Comparison of ENCODE assay signal across 23 mouse cellular contexts in genomic region chrX:139780988-139781387, GRCm38 (mm10). TPM values are rescaled to one million over a fixed set of nuclear protein-coding genes. Genes with fewer than 3 reads are reported as not detected.
A peak's percentile ranks its signal among the peaks of the same experiment; 100 is the strongest.
DNase-seq lines count a peak whose midpoint lies in the region; ATAC-seq and TF ChIP-seq lines count a peak whose summit lies in the region.
"Had no signal": no experiment of that assay in that cellular context is flagged by ENCODE, and none has a peak within 500 bp of the region (broad histone marks: within the 10 kb centered on the region; RNA-seq: fewer than 3 reads in every experiment).

No protein-coding gene starts in this region.

- peak; percentile 64 for TF ChIP-seq EP300 in liver, postnatal 0 days (IDR thresholded peaks at IDR 0.05; ENCODE audit: low read depth)

- no peaks in the 10 kb centered on the region for H3K36me3 ChIP-seq in lung, embryonic 16.5 days (ENCODE audit: control insufficient read depth, insufficient read depth, low read length)
- no peaks in the 10 kb centered on the region for H3K36me3 ChIP-seq in liver, postnatal 0 days (replicated peaks; ENCODE audit: insufficient read depth, low read length)
- H3K36me3 ChIP-seq in hindbrain, embryonic 13.5 days, result no peaks in the 10 kb centered on the region
- H3K36me3 ChIP-seq: forebrain, embryonic 15.5 days; heart, embryonic 15.5 days; kidney, embryonic 15.5 days; limb, embryonic 15.5 days; midbrain, embryonic 12.5 days had no signal

- no peak for TF ChIP-seq CTCF in lung, adult 2 months (IDR thresholded peaks at IDR 0.05; ENCODE audit: insufficient read depth, low read length)
- TF ChIP-seq CTCF in liver, postnatal 0 days (IDR thresholded peaks at IDR 0.05; ENCODE audit: low read depth), result no peak

- H3K9me3 ChIP-seq in lung, embryonic 16.5 days (ENCODE audit: control insufficient read depth, low read length), result no peaks in the 10 kb centered on the region
- H3K9me3 ChIP-seq in liver, postnatal 0 days (ENCODE audit: low read length), result no peaks in the 10 kb centered on the region
- no peaks in the 10 kb centered on the region for H3K9me3 ChIP-seq in hindbrain, embryonic 13.5 days
- H3K9me3 ChIP-seq: forebrain, embryonic 15.5 days; heart, embryonic 15.5 days; kidney, embryonic 15.5 days; limb, embryonic 15.5 days; midbrain, embryonic 12.5 days had no signal

- WGBS in lung, embryonic 16.5 days, result 29% methylated on average over 3 of the region's 3 CpGs
- WGBS in lung, adult 2 months, result 41% methylated on average over 3 of the region's 3 CpGs
- WGBS in liver, postnatal 0 days (ENCODE audit: insufficient replicate concordance), result 23% methylated on average over 3 of the region's 3 CpGs
- 64% methylated on average over 3 of the region's 3 CpGs for WGBS in hindbrain, embryonic 13.5 days

- H3K27ac ChIP-seq in lung, embryonic 16.5 days (ENCODE audit: low read length), result no peak overlapping the region
- H3K27ac ChIP-seq in liver, postnatal 0 days (ENCODE audit: low read depth), result peak overlapping the region; percentile 16; the same call in 1 of the 2 replicates
- no peak overlapping the region for H3K27ac ChIP-seq in hindbrain, embryonic 13.5 days
- H3K27ac ChIP-seq: forebrain, embryonic 15.5 days; heart, embryonic 15.5 days; kidney, embryonic 15.5 days; limb, embryonic 15.5 days; midbrain, embryonic 12.5 days had no signal

- no peak for DNase-seq in lung, adult 2 months
- DNase-seq in liver, result peak; percentile 23
- DNase-seq in liver, postnatal 0 days, result no peak
- DNase-seq in adrenal gland, postnatal 25 days, result no peak
- no peak for DNase-seq in urinary bladder, postnatal 10 days (ENCODE audit: low spot score)
- DNase-seq: cerebellum, adult 18-20 months; retina, postnatal 1 day; thymus, postnatal 36 days had no signal

- no peaks in the 10 kb centered on the region; the same call in 1 of the 2 replicates for H3K4me1 ChIP-seq in lung, embryonic 16.5 days (replicated peaks; ENCODE audit: control insufficient read depth, insufficient read depth, low read length)
- H3K4me1 ChIP-seq in lung, adult 2 months (ENCODE audit: control insufficient read depth, insufficient read depth, low read length), result peaks cover 2% of the 10 kb centered on the region; the same call in 1 of the 2 replicates
- peaks cover 4% of the 10 kb centered on the region for H3K4me1 ChIP-seq in liver, postnatal 0 days (ENCODE audit: insufficient read depth)
- H3K4me1 ChIP-seq in hindbrain, embryonic 13.5 days (replicated peaks), result peaks cover 3% of the 10 kb centered on the region; the same call in 1 of the 2 replicates
- H3K4me1 ChIP-seq: forebrain, embryonic 15.5 days; kidney, embryonic 15.5 days; limb, embryonic 15.5 days had no signal

- peak; percentile 52 for ATAC-seq in lung, embryonic 16.5 days (ENCODE audit: low read depth)
- peak; percentile 9; the same call in 1 of the 2 replicates for ATAC-seq in liver, postnatal 0 days
- no peak for ATAC-seq in hindbrain, embryonic 13.5 days (ENCODE audit: low FRiP score)
- ATAC-seq: forebrain, embryonic 15.5 days; inflammation-experienced regulatory T-cells, adult 6 months had no signal

- no peak for TF ChIP-seq POLR2A in lung, adult 2 months (IDR thresholded peaks at IDR 0.05; ENCODE audit: borderline replicate concordance, extremely low read depth, low read depth, low read length)

- H3K27me3 ChIP-seq in lung, embryonic 16.5 days (ENCODE audit: control insufficient read depth, insufficient read depth, low read depth, low read length), result no peaks in the 10 kb centered on the region; the same call in 1 of the 2 replicates
- no peaks in the 10 kb centered on the region for H3K27me3 ChIP-seq in liver, postnatal 0 days (ENCODE audit: insufficient read depth, low read length)
- peaks cover 33% of the 10 kb centered on the region; the same call in 1 of the 2 replicates for H3K27me3 ChIP-seq in hindbrain, embryonic 13.5 days
- H3K27me3 ChIP-seq: forebrain, embryonic 15.5 days; heart, embryonic 15.5 days had no signal

- no peak overlapping the region for H3K4me2 ChIP-seq in lung, embryonic 16.5 days (ENCODE audit: low read depth, low read length)
- no peak overlapping the region for H3K4me2 ChIP-seq in liver, postnatal 0 days (ENCODE audit: low read depth, low read length)
- no peak overlapping the region for H3K4me2 ChIP-seq in hindbrain, embryonic 13.5 days
- H3K4me2 ChIP-seq: forebrain, embryonic 15.5 days; heart, embryonic 15.5 days; kidney, embryonic 15.5 days; limb, embryonic 15.5 days; midbrain, embryonic 12.5 days had no signal

- no peak overlapping the region for H3K4me3 ChIP-seq in lung, embryonic 16.5 days (ENCODE audit: low read length)
- H3K4me3 ChIP-seq in lung, adult 2 months (replicated peaks; ENCODE audit: extremely low read depth, low read depth, low read length), result no peak overlapping the region
- no peak overlapping the region for H3K4me3 ChIP-seq in liver, postnatal 0 days (ENCODE audit: low read depth, low read length)
- H3K4me3 ChIP-seq in hindbrain, embryonic 13.5 days, result no peak overlapping the region
- H3K4me3 ChIP-seq: forebrain, embryonic 15.5 days; heart, embryonic 15.5 days; kidney, embryonic 15.5 days; limb, embryonic 15.5 days; midbrain, embryonic 12.5 days had no signal

- H3K9ac ChIP-seq in lung, embryonic 16.5 days (ENCODE audit: low read length), result no peak overlapping the region
- H3K9ac ChIP-seq in liver, postnatal 0 days (replicated peaks), result no peak overlapping the region
- no peak overlapping the region for H3K9ac ChIP-seq in hindbrain, embryonic 13.5 days
- H3K9ac ChIP-seq: forebrain, embryonic 15.5 days; heart, embryonic 15.5 days; kidney, embryonic 15.5 days; limb, embryonic 15.5 days; midbrain, embryonic 12.5 days had no signal

RNA-seq across cellular contexts. Expression of gene Ripply1, which starts 1.2 kb away (rescaled TPM):
- polyA plus RNA-seq in lung, embryonic 16.5 days (2015; fragmentation: Nextera tagmentation; extraction: Ambion mirVana), result 0.28 TPM in 1 of 2 replicates, not detected in the other
- 0.15 TPM in 2 replicates for polyA plus RNA-seq in lung, adult 2 months (2012; rRNA removed)
- not detected in 2 replicates for polyA plus RNA-seq in liver, postnatal 0 days (2015; fragmentation: Nextera tagmentation; extraction: Ambion mirVana)
- total RNA-seq in adrenal gland, postnatal 25 days (2021), result not detected in 2 replicates
- polyA plus RNA-seq in hindbrain, embryonic 13.5 days (2015; fragmentation: Nextera tagmentation; extraction: Ambion mirVana), result 0.25 TPM in 1 of 2 replicates, not detected in the other
- total RNA-seq: gastrocnemius, adult 18-20 months; granulocyte monocyte progenitor cell, adult 5-6 weeks; hematopoietic stem cell, adult 5-6 weeks; layer of hippocampus, postnatal 14 days; left cerebral cortex, postnatal 14 days had no signal
- polyA plus RNA-seq: C2C12; embryonic facial prominence, embryonic 11.5 days; forebrain, embryonic 15.5 days; heart, embryonic 15.5 days; inflammation-experienced regulatory T-cells, adult 6 months; kidney, embryonic 15.5 days had no signal

RNA-seq across cellular contexts. Expression of gene Cldn2, which starts 19.6 kb away (rescaled TPM):
- 0.29 and 0.62 TPM in 2 replicates for polyA plus RNA-seq in lung, embryonic 16.5 days (2015; fragmentation: Nextera tagmentation; extraction: Ambion mirVana)
- polyA plus RNA-seq in lung, adult 2 months (2012; rRNA removed), result 0.37 and 0.78 TPM in 2 replicates
- 8.1 and 8.4 TPM in 2 replicates for polyA plus RNA-seq in liver, postnatal 0 days (2015; fragmentation: Nextera tagmentation; extraction: Ambion mirVana)
- total RNA-seq in adrenal gland, postnatal 25 days (2021), result 0.29 TPM in 1 of 2 replicates, not detected in the other
- 0.91 and 1.3 TPM in 2 replicates for polyA plus RNA-seq in hindbrain, embryonic 13.5 days (2015; fragmentation: Nextera tagmentation; extraction: Ambion mirVana)
- total RNA-seq: granulocyte monocyte progenitor cell, adult 5-6 weeks; hematopoietic stem cell, adult 5-6 weeks had no signal
- polyA plus RNA-seq: C2C12; embryonic facial prominence, embryonic 11.5 days; inflammation-experienced regulatory T-cells, adult 6 months had no signal
